Mouse (Mus musculus) cerebellum, adult 2 months (tissue): ENCODE data around the gene Dixdc1. TPM values are rescaled to one million over a fixed set of nuclear protein-coding genes. Genes with fewer than 3 reads are reported as not detected.
"Not testable (repeated sequence)": the region's sequence is repeated elsewhere in the genome, so short reads cannot be mapped to it uniquely, and the experiment has no call there.

Experiments
- DNase-seq, 2 experiments: peaks; one replicate each; pipeline ENCODE4 v3.0.0; 2021
- H3K27ac ChIP-seq: fragments of 200-500 bp; 2 replicates; pipeline ENCODE4 v1.5.1; 2012; ENCODE audit warnings: low read length, control low read depth, inconsistent platforms; ENCODE audit not compliant: insufficient read depth
- H3K27me3 ChIP-seq: fragments of 200-500 bp; 2 replicates; pipeline ENCODE4 v1.6.1; 2012; ENCODE audit warnings: inconsistent platforms, mild to moderate bottlenecking, low read length, moderate library complexity; ENCODE audit not compliant: control insufficient read depth, insufficient read depth
- H3K4me1 ChIP-seq: fragments of 200-500 bp; 2 replicates; pipeline ENCODE4 v1.6.1; 2011; ENCODE audit warnings: low read length; ENCODE audit not compliant: control insufficient read depth, insufficient read depth
- H3K4me3 ChIP-seq: fragments of 200-500 bp; replicated peaks from 2 replicates; pipeline ENCODE3; 2011; ENCODE audit warnings: mild to moderate bottlenecking, low read depth, low read length, control low read depth; ENCODE audit not compliant: insufficient read depth
- CTCF ChIP-seq: fragments of 200-500 bp; IDR thresholded peaks from 2 replicates; pipeline ENCODE4 v1.5.1; 2011; ENCODE audit warnings: low read depth, mild to moderate bottlenecking, control low read depth, low read length, moderate library complexity, borderline replicate concordance; ENCODE audit not compliant: insufficient read depth
- POLR2A ChIP-seq: fragments of 200-500 bp; IDR thresholded peaks from 2 replicates; pipeline ENCODE4 v1.6.1; 2011; ENCODE audit warnings: low read length, control low read depth, borderline replicate concordance; ENCODE audit not compliant: insufficient read depth
- WGBS: fragments of 180-500 bp; shearing (Covaris S2); methylation state at CpG from one replicate; pipeline ENCODE4 v1.1.7; 2018; 5-methylcytosine and 5-hydroxymethylcytosine counted together
- polyA plus RNA-seq: library from polyadenylated mRNA; depleted of rRNA; stranded (reverse); fragments of >200 nt; gene quantifications from 2 replicates; pipeline ENCODE4 v1.2.3, GENCODE M21; 2012; rRNA removed

The Dixdc1 gene
- polyA plus RNA-seq, 1 experiment = 81.7 TPM

DNA sequence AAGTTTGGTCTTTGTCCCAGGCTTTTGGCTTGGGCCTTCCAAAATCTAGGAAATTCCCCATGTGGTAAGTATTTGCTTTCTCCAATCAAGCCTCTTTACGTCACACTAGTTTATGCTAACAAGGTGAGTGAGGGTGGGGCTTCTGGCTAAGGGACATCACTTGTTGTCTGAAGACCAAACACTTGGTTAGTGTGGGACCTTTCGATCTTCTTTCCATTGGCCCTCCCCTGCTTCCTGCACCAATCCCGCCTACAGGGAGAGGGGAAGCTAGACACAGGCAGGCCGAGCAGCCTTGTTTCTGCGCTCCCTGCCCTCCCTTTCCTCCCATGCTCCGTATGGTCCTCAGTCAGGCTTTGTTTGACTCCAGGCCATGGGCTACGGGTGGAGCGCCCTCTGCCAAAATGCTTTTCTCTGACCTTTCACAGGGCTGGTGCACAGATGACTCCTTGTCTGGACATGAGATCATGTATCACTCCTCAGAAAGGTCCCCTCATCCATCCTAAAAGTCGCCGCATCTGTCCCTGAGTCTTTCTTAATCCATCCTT, 92.4 kb downstream of the Dixdc1 start:
- no peaks in the 10 kb centered on the region for H3K4me1 ChIP-seq
- no peak for DNase-seq
- H3K27me3 ChIP-seq = no peaks in the 10 kb centered on the region
- no peak overlapping the region for H3K27ac ChIP-seq
- WGBS = 68% methylated on average over 10 of the region's 10 CpGs
- TF ChIP-seq POLR2A (no peak), CTCF (no peak)
- no peak overlapping the region for H3K4me3 ChIP-seq

DNA sequence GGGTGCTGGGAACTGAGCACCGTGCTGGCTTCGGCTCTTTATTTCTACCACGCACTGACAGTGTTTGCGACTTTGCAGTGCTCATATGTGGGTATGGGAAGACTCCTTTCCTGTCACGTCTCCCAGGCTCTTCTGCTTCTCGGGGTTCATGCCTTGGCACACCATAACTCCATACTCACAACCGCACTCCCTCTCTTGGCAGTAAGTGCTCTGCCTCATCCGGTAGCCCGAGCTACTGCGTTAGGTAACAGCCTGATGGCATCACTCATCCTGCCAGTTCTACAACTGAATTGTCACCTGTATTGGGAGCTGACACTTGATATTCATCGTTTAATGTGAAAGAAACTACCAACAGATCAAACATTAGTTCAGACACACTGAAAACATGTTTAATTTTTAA, 105.0 kb downstream of the Dixdc1 start:
- no peaks in the 10 kb centered on the region for H3K27me3 ChIP-seq
- WGBS = 90% methylated on average over 11 of the region's 11 CpGs
- H3K4me1 ChIP-seq = no peaks in the 10 kb centered on the region
- no peak overlapping the region for H3K4me3 ChIP-seq
- DNase-seq = no peak
- H3K27ac ChIP-seq = no peak overlapping the region
- TF ChIP-seq POLR2A = no peak
- TF ChIP-seq CTCF = no peak

DNA sequence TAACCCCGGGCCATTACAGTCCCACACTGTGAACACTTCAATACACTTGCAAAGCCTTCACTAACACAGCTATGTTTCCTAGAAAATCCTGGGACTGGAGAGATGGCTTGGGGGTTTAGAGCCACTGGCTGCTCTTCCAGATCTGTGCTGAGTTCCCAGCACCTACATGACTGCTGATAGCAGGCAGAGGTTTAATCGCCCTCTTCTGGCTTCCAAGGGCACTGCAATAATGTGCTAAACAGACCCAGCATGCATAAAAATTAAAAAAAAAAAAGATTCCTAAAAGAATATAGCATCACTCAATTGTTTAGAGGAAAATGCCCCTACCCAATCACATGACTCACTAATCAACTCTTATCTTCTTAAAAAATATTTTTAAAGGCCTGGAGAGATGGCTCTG, 106.3 kb downstream of the Dixdc1 start:
- H3K27me3 ChIP-seq = no peaks in the 10 kb centered on the region
- no peaks in the 10 kb centered on the region for H3K4me1 ChIP-seq
- TF ChIP-seq CTCF (no peak), POLR2A (no peak)
- H3K4me3 ChIP-seq = no peak overlapping the region
- 61% methylated on average over 2 of the region's 2 CpGs for WGBS
- DNase-seq = no peak
- no peak overlapping the region for H3K27ac ChIP-seq

DNA sequence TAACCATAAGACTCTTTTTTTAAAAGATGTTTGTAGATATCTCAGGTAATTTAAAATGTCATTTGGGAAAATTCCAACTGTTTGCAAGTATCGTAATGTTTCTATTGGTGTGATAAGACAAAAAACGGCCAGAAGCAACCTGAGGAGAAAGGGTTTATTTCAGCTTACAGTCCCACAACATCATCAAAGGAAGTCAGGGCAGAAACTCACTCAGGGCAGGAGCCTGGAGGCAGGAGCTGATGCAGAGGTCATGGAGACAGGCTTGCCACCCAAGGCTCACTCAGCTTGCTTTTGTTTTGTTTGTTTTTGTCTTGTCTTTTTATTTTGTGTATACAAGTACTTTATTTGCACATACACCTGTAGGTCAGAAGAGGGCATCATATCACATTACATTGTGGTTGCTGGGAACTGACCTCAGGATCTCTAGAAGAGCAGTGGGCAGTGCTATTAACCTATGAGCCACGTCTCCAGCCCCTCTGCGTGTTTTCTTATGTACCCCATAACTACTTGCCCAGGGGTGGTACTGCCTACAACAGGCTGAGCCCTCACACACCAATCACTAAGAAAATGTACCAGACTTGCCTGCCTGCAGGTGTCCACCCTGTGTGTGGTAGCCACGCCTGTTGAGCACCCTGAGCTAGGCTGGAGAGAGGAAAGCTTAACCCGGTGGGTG, 107.2 kb downstream of the Dixdc1 start:
- WGBS = 88% methylated on average over 6 of the region's 6 CpGs
- Histone ChIP-seq H3K4me1 (no peaks in the 10 kb centered on the region), H3K27me3 (no peaks in the 10 kb centered on the region), H3K27ac (no peak overlapping the region), H3K4me3 (no peak overlapping the region)
- DNase-seq = no peak
- TF ChIP-seq POLR2A (no peak), CTCF (no peak)

DNA sequence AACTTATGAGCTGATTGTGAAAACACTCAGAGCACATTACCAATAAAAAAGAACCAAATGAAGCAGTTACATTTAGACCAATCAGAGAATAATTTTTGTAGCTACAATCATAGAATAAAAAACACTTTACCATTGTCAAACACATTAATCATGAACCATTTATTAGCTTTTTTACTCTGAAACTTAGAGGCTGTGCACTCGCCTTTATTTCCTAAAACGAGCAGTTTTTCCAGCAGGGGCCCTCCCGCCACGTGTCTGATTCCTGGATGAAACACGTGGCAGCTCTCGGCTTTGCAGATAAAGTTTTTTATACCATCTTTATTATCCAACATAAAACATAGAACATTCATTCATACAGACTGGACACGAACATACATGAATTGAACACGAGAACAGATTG, 108.4 kb downstream of the Dixdc1 start:
- not testable (repeated sequence) for H3K27ac ChIP-seq, H3K4me3 ChIP-seq, H3K4me1 ChIP-seq, H3K27me3 ChIP-seq, DNase-seq
- WGBS = 91% methylated on average over 6 of the region's 8 CpGs

DNA sequence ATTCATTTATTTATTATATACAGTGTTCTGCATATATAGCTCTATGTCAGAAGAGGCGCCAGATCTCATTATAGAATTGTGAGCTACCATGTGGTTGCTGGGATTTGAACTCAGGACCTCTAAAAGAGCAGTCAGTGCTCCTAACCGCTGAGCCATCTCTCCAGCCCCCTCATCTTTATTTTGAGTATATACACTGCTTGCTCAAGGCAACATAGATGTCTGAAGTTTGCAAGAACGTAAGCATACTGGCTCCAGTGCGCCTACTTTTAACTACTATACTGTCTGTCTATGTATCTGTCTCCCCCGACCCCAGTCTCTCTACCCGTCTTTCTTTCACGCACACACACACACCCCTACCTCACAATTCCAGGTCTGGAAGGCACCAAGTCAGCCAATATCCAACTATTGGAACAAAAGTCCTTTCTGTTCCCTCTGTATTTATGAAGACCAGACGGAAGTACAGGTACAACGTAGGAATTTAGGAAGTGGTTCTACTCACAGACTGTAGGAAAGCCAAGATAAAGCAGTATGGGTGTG, 121.5 kb downstream of the Dixdc1 start:
- no peaks in the 10 kb centered on the region for H3K27me3 ChIP-seq
- H3K27ac ChIP-seq = no peak overlapping the region
- H3K4me3 ChIP-seq = peak overlapping the region; percentile 83
- no peaks in the 10 kb centered on the region for H3K4me1 ChIP-seq
- TF ChIP-seq CTCF = no peak
- no peak for TF ChIP-seq POLR2A
- no peak for DNase-seq
- 57% methylated on average over 9 of the region's 9 CpGs for WGBS

DNA sequence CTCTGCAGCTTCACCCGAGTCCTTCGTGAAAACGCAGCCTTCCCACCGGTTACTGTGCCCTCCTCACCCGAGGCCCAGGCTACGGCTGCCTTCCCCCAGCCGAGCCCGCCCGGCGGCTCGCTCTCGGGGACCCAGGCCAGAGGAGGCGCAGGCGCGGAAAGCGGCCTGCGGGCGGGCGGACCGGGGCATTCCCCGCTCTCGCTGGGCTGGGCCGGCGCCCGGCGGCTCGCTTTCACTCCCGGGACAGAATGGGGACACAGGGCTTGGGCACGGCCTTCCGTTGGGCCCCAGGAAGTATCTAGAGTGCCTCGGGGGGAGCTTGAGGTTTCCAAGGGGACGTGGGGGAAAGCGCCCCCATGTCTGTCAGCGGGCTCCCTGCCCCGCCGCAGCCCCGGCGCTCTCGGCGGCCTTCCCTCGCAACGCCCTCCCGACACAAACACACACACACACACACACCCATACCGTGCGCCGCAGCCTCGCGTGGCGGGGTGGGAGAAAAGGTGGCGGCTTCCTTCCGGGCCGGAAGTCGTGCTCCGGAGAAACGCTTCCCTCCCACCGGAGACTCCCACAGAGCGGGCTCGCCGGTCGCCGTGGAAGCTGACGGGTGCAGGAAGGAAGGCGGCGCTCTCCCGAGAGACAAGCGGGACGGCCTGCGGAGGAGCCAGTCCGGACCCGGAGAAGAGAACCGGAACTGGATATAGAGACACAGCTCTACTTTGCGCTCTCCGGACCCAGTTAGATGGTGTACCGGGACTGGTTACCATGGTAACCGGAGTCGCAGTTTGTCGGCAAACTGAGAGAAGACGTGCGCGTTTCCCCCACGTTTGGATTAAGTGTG, 122.3 kb downstream of the Dixdc1 start, which contains the start of the genes Pih1d2 and Nkapd1:
Gene Pih1d2 (plus strand): TSS at position 556 of the 838 bp plus-strand sequence.
Gene Nkapd1 (minus strand): TSS at position 699 of the 838 bp plus-strand sequence.
- Histone ChIP-seq H3K4me3 (peak within 1 kb of the TSS; percentile 83), H3K4me1 (no peaks in the 10 kb centered on the region), H3K27ac (peak within 1 kb of the TSS; percentile 72), H3K27me3 (no peaks in the 10 kb centered on the region)
- DNase-seq = peak; percentile 88 to 94
- WGBS = under 1% methylated on average over 81 of the region's 81 CpGs
- TF ChIP-seq CTCF = no peak
- TF ChIP-seq POLR2A = peak; percentile 43; the same call in 1 of the 2 replicates

DNA sequence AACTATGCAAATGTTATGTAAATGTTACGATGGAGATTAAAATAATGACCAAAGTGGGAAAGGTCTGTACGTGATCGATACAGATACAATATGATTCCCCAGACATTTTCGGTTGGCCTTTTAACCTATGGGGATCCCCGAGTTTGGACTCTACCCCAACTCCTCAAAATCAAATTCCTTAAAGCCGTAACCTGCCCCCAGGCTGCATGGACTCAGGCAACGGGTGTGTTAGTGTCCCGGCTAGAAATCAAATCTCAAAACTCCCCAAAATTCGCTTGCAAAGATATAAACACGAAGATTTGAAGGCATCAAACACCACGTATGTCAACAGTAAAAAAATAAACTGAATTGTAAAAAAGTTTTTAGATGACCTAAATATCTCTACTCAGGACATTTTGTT, 123.2 kb downstream of the Dixdc1 start:
- no peak overlapping the region for H3K27ac ChIP-seq
- WGBS = 32% methylated on average over 11 of the region's 11 CpGs

More for the DNA sequence above, 123.2 kb downstream of the Dixdc1 start:
- Histone ChIP-seq H3K27me3 (no peaks in the 10 kb centered on the region), H3K4me1 (no peaks in the 10 kb centered on the region), H3K4me3 (peak overlapping the region; percentile 83)
- no peak for TF ChIP-seq POLR2A
- TF ChIP-seq CTCF = no peak
- DNase-seq = no peak

Other genes starting within 250 kb of the Dixdc1 start
- 0.11 and 0.23 TPM in 2 replicates for gene Plet1, start 245.0 kb downstream of the Dixdc1 start, polyA plus RNA-seq
- 51.2 and 57.0 TPM in 2 replicates for gene Pts, start 210.8 kb downstream of the Dixdc1 start, polyA plus RNA-seq
- gene Il18, start 184.7 kb downstream of the Dixdc1 start, polyA plus RNA-seq = 30.5 and 32.9 TPM in 2 replicates
- gene Bco2, start 184.3 kb downstream of the Dixdc1 start, polyA plus RNA-seq = 1.1 and 1.4 TPM in 2 replicates
- gene Tex12, start 178.2 kb downstream of the Dixdc1 start, polyA plus RNA-seq = not detected in 2 replicates
- 193 and 205 TPM in 2 replicates for gene Sdhd, start 135.7 kb downstream of the Dixdc1 start, polyA plus RNA-seq
- 481 and 504 TPM in 2 replicates for gene Timm8b, start 135.6 kb downstream of the Dixdc1 start, polyA plus RNA-seq
- 1.8 and 2.3 TPM in 2 replicates for gene Pih1d2, start 122.2 kb downstream of the Dixdc1 start, polyA plus RNA-seq
- gene Nkapd1, start 122.1 kb downstream of the Dixdc1 start, polyA plus RNA-seq = 11.4 and 12.3 TPM in 2 replicates
- gene Dlat, start 79.7 kb downstream of the Dixdc1 start, polyA plus RNA-seq = 78.4 and 82.3 TPM in 2 replicates
- gene 2310030G06Rik, start 7.0 kb upstream of the Dixdc1 start, polyA plus RNA-seq = 3.0 and 3.8 TPM in 2 replicates
- gene Cryab, start 11.8 kb upstream of the Dixdc1 start, polyA plus RNA-seq = 296 and 364 TPM in 2 replicates
- 3.2 and 3.4 TPM in 2 replicates for gene Hspb2, start 12.8 kb upstream of the Dixdc1 start, polyA plus RNA-seq
- gene Fdxacb1, start 28.7 kb upstream of the Dixdc1 start, polyA plus RNA-seq = 7.3 and 8.0 TPM in 2 replicates
- 22.5 and 23.7 TPM in 2 replicates for gene Alg9, start 35.5 kb upstream of the Dixdc1 start, polyA plus RNA-seq
- gene 1110032A03Rik, start 36.0 kb upstream of the Dixdc1 start, polyA plus RNA-seq = 84.5 and 87.8 TPM in 2 replicates
- gene Ppp2r1b, start 105.8 kb upstream of the Dixdc1 start, polyA plus RNA-seq = 30.2 and 34.7 TPM in 2 replicates